Mouse (Mus musculus) lung, adult 2 months (tissue): Measurements from ENCODE around the gene Gabpa.

Source experiments
- CTCF ChIP-seq: fragments of 200-500 bp; IDR thresholded peaks from 2 replicates; pipeline ENCODE4 v1.5.1; 2011; ENCODE audit warnings: mild to moderate bottlenecking, low read length, control low read depth; ENCODE audit not compliant: insufficient read depth
- POLR2A ChIP-seq: fragments of 200-500 bp; IDR thresholded peaks from 2 replicates; pipeline ENCODE4 v1.6.1; 2011; ENCODE audit warnings: low read depth, mild to moderate bottlenecking, control low read depth, low read length, borderline replicate concordance; ENCODE audit errors: extremely low read depth

DNA sequence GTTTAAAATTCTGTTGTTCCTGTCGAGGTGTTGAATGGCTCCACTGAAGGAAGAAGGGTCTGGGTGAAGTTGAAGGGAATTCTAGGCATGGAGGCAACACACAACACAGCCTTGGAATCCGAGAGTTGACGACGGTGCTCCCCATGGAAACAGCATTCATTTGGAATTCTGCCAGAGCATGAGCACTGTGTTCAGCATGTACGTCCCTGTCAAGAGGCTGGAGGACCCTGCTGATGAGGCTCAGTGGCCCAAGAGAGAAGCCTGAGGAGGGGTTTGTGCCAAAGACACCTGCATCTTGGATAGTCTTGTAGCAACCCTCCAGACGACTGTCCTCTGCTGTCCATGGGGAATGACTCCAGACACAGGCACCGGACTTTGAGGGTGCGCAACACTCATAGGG, 41.4 kb downstream of the Gabpa start:
- TF ChIP-seq POLR2A (no peak), CTCF (no peak)
